Mouse (Mus musculus) midbrain, embryonic 16.5 days (tissue): Measurements from ENCODE around the gene Usp53. TPM values are rescaled to one million over a fixed set of nuclear protein-coding genes. Genes with fewer than 3 reads are reported as not detected.

Experiments
- ATAC-seq: fragments of 200-750 bp; cut with Nextera tagmentation; 2 replicates; pipeline ENCODE4 v1.8.0; 2017; ENCODE audit warnings: moderate TSS enrichment
- H3K27ac ChIP-seq: fragments of 300-500 bp; sonication (generic); 2 replicates; pipeline ENCODE4 v1.5.1; 2014; ENCODE audit warnings: mild to moderate bottlenecking, low read length, mixed read lengths
- H3K27me3 ChIP-seq: fragments of 300-500 bp; sonication (generic); 2 replicates; pipeline ENCODE4 v1.6.1; 2014; ENCODE audit warnings: low read depth, low read length, mixed read lengths; ENCODE audit not compliant: control insufficient read depth, insufficient read depth
- H3K36me3 ChIP-seq: fragments of 300-500 bp; sonication (generic); 2 replicates; pipeline ENCODE4 v1.6.1; 2014; ENCODE audit warnings: mild to moderate bottlenecking, low read length, moderate library complexity, mixed read lengths; ENCODE audit not compliant: control insufficient read depth, insufficient read depth
- H3K4me1 ChIP-seq: fragments of 300-500 bp; sonication (generic); 2 replicates; pipeline ENCODE4 v1.6.1; 2014; ENCODE audit warnings: mild to moderate bottlenecking, low read length, mixed read lengths; ENCODE audit not compliant: control insufficient read depth, insufficient read depth
- H3K4me2 ChIP-seq: fragments of 300-500 bp; sonication (generic); 2 replicates; pipeline ENCODE4 v1.6.1; 2014; ENCODE audit warnings: mild to moderate bottlenecking, low read length, mixed read lengths
- H3K4me3 ChIP-seq: fragments of 300-500 bp; sonication (generic); 2 replicates; pipeline ENCODE4 v1.5.1; 2014; ENCODE audit warnings: low read depth, mild to moderate bottlenecking, low read length, moderate library complexity, mixed read lengths
- H3K9ac ChIP-seq: fragments of 300-500 bp; sonication (generic); 2 replicates; pipeline ENCODE4 v1.6.1; 2014; ENCODE audit warnings: low read depth, low read length, mixed read lengths
- H3K9me3 ChIP-seq: fragments of 300-500 bp; sonication (generic); replicated peaks from 2 replicates; pipeline ENCODE4 v1.6.1; 2014; ENCODE audit warnings: mild to moderate bottlenecking, low read length, mixed read lengths; ENCODE audit not compliant: control insufficient read depth, poor library complexity, severe bottlenecking
- WGBS: fragments of 180-500 bp; shearing (Covaris S2); extraction: QIAGEN DNeasy Blood & Tissue Kit; methylation state at CpG from one replicate; pipeline ENCODE4 v1.1.7; 2014; 5-methylcytosine and 5-hydroxymethylcytosine counted together
- polyA plus RNA-seq: library from polyadenylated mRNA; unstranded; fragments of >200 nt; fragmentation: Nextera tagmentation; extraction: Ambion mirVana; gene quantifications from 2 replicates; pipeline ENCODE4 v1.2.1, GENCODE M21; 2015

Usp53 gene
- polyA plus RNA-seq, 1 experiment from 2014 or later: 10.8 TPM

- H3K4me2 ChIP-seq: peak within 1 kb of the TSS; percentile 73
- H3K27ac ChIP-seq: peak within 1 kb of the TSS; percentile 77
- H3K4me3 ChIP-seq: peak within 1 kb of the TSS; percentile 54
- no peaks in the 10 kb centered on the region for H3K27me3 ChIP-seq
- H3K4me1 ChIP-seq: peaks cover 9% of the 10 kb centered on the region
- ATAC-seq: peak; percentile 100
- no peaks in the 10 kb centered on the region for H3K9me3 ChIP-seq
- H3K9ac ChIP-seq: peak within 1 kb of the TSS; percentile 71
- 1% methylated on average over 61 of the region's 68 CpGs for WGBS
- H3K36me3 ChIP-seq: no peaks in the 10 kb centered on the region
These were observed 60.0 kb downstream of the Usp53 start, which contains the start of gene 1810037I17Rik for GRCm38 (mm10) chr3:122924009-122924914. Gene 1810037I17Rik (plus strand): TSS chr3:122924203.

GRCm38 (mm10) chr3:122923147-122923546, 61.2 kb downstream of the Usp53 start:
- no peaks in the 10 kb centered on the region for H3K36me3 ChIP-seq
- no peaks in the 10 kb centered on the region for H3K27me3 ChIP-seq
- H3K4me2 ChIP-seq: peak overlapping the region; percentile 53; the same call in 1 of the 2 replicates
- 72% methylated on average over 7 of the region's 7 CpGs for WGBS
- no peak overlapping the region for H3K9ac ChIP-seq
- no peak for ATAC-seq
- no peaks in the 10 kb centered on the region for H3K9me3 ChIP-seq
- H3K27ac ChIP-seq: no peak overlapping the region
- H3K4me3 ChIP-seq: no peak overlapping the region
- peaks cover 9% of the 10 kb centered on the region for H3K4me1 ChIP-seq

GRCm38 (mm10) chr3:122921676-122922527, 62.4 kb downstream of the Usp53 start:
- no peak for ATAC-seq
- Histone ChIP-seq H3K9ac (no peak overlapping the region), H3K9me3 (no peaks in the 10 kb centered on the region), H3K4me2 (no peak overlapping the region), H3K4me1 (peaks cover 9% of the 10 kb centered on the region), H3K4me3 (no peak overlapping the region), H3K36me3 (no peaks in the 10 kb centered on the region), H3K27ac (no peak overlapping the region), H3K27me3 (no peaks in the 10 kb centered on the region)
- 78% methylated on average over 8 of the region's 8 CpGs for WGBS

- 68% methylated on average over 8 of the region's 8 CpGs for WGBS
- no peaks in the 10 kb centered on the region for H3K27me3 ChIP-seq
- H3K4me2 ChIP-seq: no peak overlapping the region
- no peak overlapping the region for H3K27ac ChIP-seq
- no peak overlapping the region for H3K9ac ChIP-seq
- no peaks in the 10 kb centered on the region for H3K9me3 ChIP-seq
- no peak overlapping the region for H3K4me3 ChIP-seq
- no peaks in the 10 kb centered on the region for H3K36me3 ChIP-seq
- ATAC-seq: no peak
- peaks cover 4% of the 10 kb centered on the region; the same call in 1 of the 2 replicates for H3K4me1 ChIP-seq
These were observed 63.5 kb downstream of the Usp53 start for GRCm38 (mm10) chr3:122920572-122921435.

- Histone ChIP-seq H3K9me3 (no peaks in the 10 kb centered on the region), H3K4me1 (no peaks in the 10 kb centered on the region), H3K9ac (no peak within 1 kb of the TSS), H3K4me2 (no peak within 1 kb of the TSS), H3K27me3 (no peaks in the 10 kb centered on the region), H3K36me3 (no peaks in the 10 kb centered on the region), H3K4me3 (no peak within 1 kb of the TSS), H3K27ac (no peak within 1 kb of the TSS)
- 78% methylated on average over 8 of the region's 8 CpGs for WGBS
- no peak for ATAC-seq
These were observed 65.0 kb downstream of the Usp53 start, which contains the start of gene Gm10959 for GRCm38 (mm10) chr3:122919260-122919659. Gene Gm10959 (minus strand): TSS chr3:122919360.

GRCm38 (mm10) chr3:122918672-122919071, 65.6 kb downstream of the Usp53 start:
- Histone ChIP-seq H3K4me3 (no peak overlapping the region), H3K9ac (no peak overlapping the region), H3K9me3 (no peaks in the 10 kb centered on the region), H3K36me3 (no peaks in the 10 kb centered on the region), H3K27me3 (no peaks in the 10 kb centered on the region), H3K4me2 (no peak overlapping the region), H3K4me1 (no peaks in the 10 kb centered on the region), H3K27ac (no peak overlapping the region)
- ATAC-seq: no peak
- 76% methylated on average over 2 of the region's 2 CpGs for WGBS

GRCm38 (mm10) chr3:122916191-122916680, 68.1 kb downstream of the Usp53 start:
- WGBS: 95% methylated on average over 6 of the region's 6 CpGs
- Histone ChIP-seq H3K9me3 (no peaks in the 10 kb centered on the region), H3K27ac (no peak overlapping the region), H3K4me2 (no peak overlapping the region), H3K4me3 (no peak overlapping the region), H3K9ac (no peak overlapping the region), H3K27me3 (no peaks in the 10 kb centered on the region), H3K4me1 (no peaks in the 10 kb centered on the region), H3K36me3 (no peaks in the 10 kb centered on the region)
- no peak for ATAC-seq

- H3K4me2 ChIP-seq: no peak overlapping the region
- H3K4me1 ChIP-seq: no peaks in the 10 kb centered on the region
- H3K36me3 ChIP-seq: no peaks in the 10 kb centered on the region
- H3K27ac ChIP-seq: no peak overlapping the region
- WGBS: 90% methylated on average over 5 of the region's 5 CpGs
- H3K9me3 ChIP-seq: no peaks in the 10 kb centered on the region
- no peak overlapping the region for H3K9ac ChIP-seq
- no peak overlapping the region for H3K4me3 ChIP-seq
- ATAC-seq: no peak
- H3K27me3 ChIP-seq: no peaks in the 10 kb centered on the region
These were observed 68.8 kb downstream of the Usp53 start for GRCm38 (mm10) chr3:122915493-122915892.
